Mouse (Mus musculus) stomach, adult 2 months (tissue): ENCODE measurements around the gene Abcc9. TPM values are rescaled to one million over a fixed set of nuclear protein-coding genes. Genes with fewer than 3 reads are reported as not detected.

ENCODE experiments used
- polyA plus RNA-seq: library from polyadenylated mRNA; depleted of rRNA; stranded (reverse); fragments of >200 nt; gene quantifications from 2 replicates; pipeline ENCODE4 v1.2.3, GENCODE M21; 2012; rRNA removed

Gene Abcc9
- 0.96 and 2.4 TPM in 2 replicates for polyA plus RNA-seq

GRCm38 (mm10) chr6:142701652-142702637 is at the start of gene Abcc9:
Gene Abcc9 (minus strand): TSS chr6:142702315.

DNA sequence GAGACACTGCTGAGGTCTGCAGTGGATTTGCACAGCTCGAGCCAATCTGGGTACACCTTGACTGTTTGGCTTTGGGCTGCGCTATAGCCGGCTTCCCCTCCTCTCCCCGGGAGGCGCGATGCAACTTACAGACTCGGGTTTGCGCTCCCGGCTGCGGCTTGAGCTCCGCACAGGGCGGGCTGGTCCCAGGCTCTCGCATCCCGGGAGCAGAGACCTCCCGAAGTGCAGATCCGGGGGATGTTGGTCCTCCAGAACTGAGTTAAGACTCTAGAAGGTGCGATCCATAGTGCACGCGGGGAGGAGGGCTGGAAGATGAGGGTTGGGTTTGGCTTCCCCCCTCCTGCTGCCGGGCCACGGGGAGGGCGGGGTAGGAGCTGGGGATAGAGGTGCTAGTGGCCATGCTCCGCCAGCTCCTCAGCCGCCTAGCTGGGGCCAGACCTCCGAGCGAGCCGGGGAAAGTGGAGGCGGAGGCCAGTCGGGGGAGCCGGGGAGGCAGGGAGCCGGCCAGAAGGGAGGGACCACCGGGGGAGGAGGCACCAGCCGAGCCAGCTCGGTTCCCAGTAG is 131.0 kb downstream of the Abcc9 start, which contains the start of gene Kcnj8:
Kcnj8 (minus strand) TSS at position 560 of the 564 bp plus-strand sequence.

Other genes starting within 250 kb of the Abcc9 start
- gene Gys2, start 229.2 kb downstream of the Abcc9 start, polyA plus RNA-seq = 0.04 TPM in 1 of 2 replicates, not detected in the other
- 85.4 and 92.1 TPM in 2 replicates for gene Ldhb, start 194.4 kb downstream of the Abcc9 start, polyA plus RNA-seq
- 6.4 and 7.3 TPM in 2 replicates for gene Kcnj8, start 130.7 kb downstream of the Abcc9 start, polyA plus RNA-seq
- gene Cmas, start 54.4 kb upstream of the Abcc9 start, polyA plus RNA-seq = 8.7 and 9.9 TPM in 2 replicates
- not detected in 2 replicates for gene Sult6b2, start 102.2 kb upstream of the Abcc9 start, polyA plus RNA-seq